Mouse (Mus musculus) heart, embryonic 10.5 days (tissue): ENCODE results near the gene Rdh19. TPM values are rescaled to one million over a fixed set of nuclear protein-coding genes. Genes with fewer than 3 reads are reported as not detected.
"Not testable (repeated sequence)": the region's sequence is repeated elsewhere in the genome, so short reads cannot be mapped to it uniquely, and the experiment has no call there.

Experiments used
- DNase-seq: peaks from one replicate; pipeline ENCODE4 v3.0.0-alpha.2; 2017; ENCODE audit warnings: low spot score
- H3K27ac ChIP-seq: fragments of 300-500 bp; sonication (generic); 2 replicates; pipeline ENCODE4 v1.5.1; 2016; ENCODE audit warnings: mild to moderate bottlenecking
- H3K27me3 ChIP-seq: fragments of 300-500 bp; sonication (generic); 2 replicates; pipeline ENCODE4 v1.6.1; 2016; ENCODE audit warnings: mild to moderate bottlenecking; ENCODE audit not compliant: poor library complexity, insufficient read depth, severe bottlenecking
- H3K36me3 ChIP-seq: fragments of 300-500 bp; sonication (generic); 2 replicates; pipeline ENCODE4 v1.6.1; 2016; ENCODE audit warnings: mild to moderate bottlenecking, moderate library complexity
- H3K4me1 ChIP-seq: fragments of 300-500 bp; sonication (generic); 2 replicates; pipeline ENCODE4 v1.6.1; 2016; ENCODE audit warnings: mild to moderate bottlenecking
- H3K4me3 ChIP-seq: fragments of 300-500 bp; sonication (generic); 2 replicates; pipeline ENCODE4 v1.5.1; 2016; ENCODE audit warnings: mild to moderate bottlenecking, moderate library complexity
- H3K9me3 ChIP-seq: fragments of 300-500 bp; sonication (generic); 2 replicates; pipeline ENCODE4 v1.6.1; 2016; ENCODE audit warnings: mild to moderate bottlenecking, moderate library complexity
- WGBS: fragments of 180-500 bp; shearing (Covaris S2); methylation state at CpG from one replicate; pipeline ENCODE4 v1.1.7; 2016; 5-methylcytosine and 5-hydroxymethylcytosine counted together
- polyA plus RNA-seq: library from polyadenylated mRNA; unstranded; fragments of >200 nt; fragmentation: Nextera tagmentation; extraction: Ambion mirVana; gene quantifications from 2 replicates; pipeline ENCODE4 v1.2.1, GENCODE M21; 2016

Rdh19 gene
- polyA plus RNA-seq, 1 experiment from 2014 or later: not detected

GRCm38 (mm10) chr10:127840776-127841175 is 9.0 kb upstream of the Rdh19 start:
- WGBS: 67% methylated on average over 2 of the region's 2 CpGs
- Histone ChIP-seq H3K36me3 (no peaks in the 10 kb centered on the region), H3K4me3 (no peak overlapping the region), H3K27ac (no peak overlapping the region), H3K9me3 (0 out of 2 replicates have a peak, but pooled peaks cover 3% of the 10 kb centered on the region), H3K4me1 (no peaks in the 10 kb centered on the region), H3K27me3 (no peaks in the 10 kb centered on the region)
- no peak for DNase-seq

- WGBS: 92% methylated on average over 5 of the region's 5 CpGs
- not testable (repeated sequence) for H3K36me3 ChIP-seq, H3K4me1 ChIP-seq, H3K4me3 ChIP-seq, DNase-seq, H3K9me3 ChIP-seq, H3K27me3 ChIP-seq, H3K27ac ChIP-seq
Observed at GRCm38 (mm10) chr10:127845945-127846344, 3.8 kb upstream of the Rdh19 start.

- DNase-seq: no peak
- no peaks in the 10 kb centered on the region for H3K4me1 ChIP-seq
- no peak overlapping the region for H3K4me3 ChIP-seq
- no peaks in the 10 kb centered on the region for H3K36me3 ChIP-seq
- 76% methylated on average over 1 of the region's 1 CpGs for WGBS
- no peak overlapping the region for H3K27ac ChIP-seq
- no peaks in the 10 kb centered on the region for H3K9me3 ChIP-seq
- H3K27me3 ChIP-seq: no peaks in the 10 kb centered on the region
Observed at GRCm38 (mm10) chr10:127848089-127848488, 1.6 kb upstream of the Rdh19 start.

- Histone ChIP-seq H3K4me3 (no peak overlapping the region), H3K27ac (no peak overlapping the region), H3K36me3 (no peaks in the 10 kb centered on the region), H3K27me3 (no peaks in the 10 kb centered on the region), H3K4me1 (no peaks in the 10 kb centered on the region), H3K9me3 (no peaks in the 10 kb centered on the region)
- DNase-seq: no peak
Observed at GRCm38 (mm10) chr10:127856376-127856775, 6.6 kb downstream of the Rdh19 start.

GRCm38 (mm10) chr10:127864931-127865330 is 15.2 kb downstream of the Rdh19 start:
- no peaks in the 10 kb centered on the region for H3K9me3 ChIP-seq
- no peaks in the 10 kb centered on the region for H3K36me3 ChIP-seq
- H3K27ac ChIP-seq: no peak overlapping the region
- no peak overlapping the region for H3K4me3 ChIP-seq
- no peaks in the 10 kb centered on the region for H3K27me3 ChIP-seq
- DNase-seq: no peak
- H3K4me1 ChIP-seq: no peaks in the 10 kb centered on the region

- Histone ChIP-seq H3K4me1 (no peaks in the 10 kb centered on the region), H3K27me3 (no peaks in the 10 kb centered on the region), H3K27ac (no peak within 1 kb of the TSS), H3K4me3 (no peak within 1 kb of the TSS), H3K36me3 (no peaks in the 10 kb centered on the region), H3K9me3 (no peaks in the 10 kb centered on the region)
- 71% methylated on average over 3 of the region's 3 CpGs for WGBS
- no peak for DNase-seq
Observed at GRCm38 (mm10) chr10:127866232-127866631, 16.5 kb downstream of the Rdh19 start, which contains the start of gene Rdh16f2. Rdh16f2 (plus strand) TSS chr10:127866474.

- Histone ChIP-seq H3K4me3 (no peak overlapping the region), H3K27ac (no peak overlapping the region), H3K36me3 (no peaks in the 10 kb centered on the region), H3K9me3 (no peaks in the 10 kb centered on the region), H3K27me3 (no peaks in the 10 kb centered on the region), H3K4me1 (peaks cover under 1% of the 10 kb centered on the region; the same call in 1 of the 2 replicates)
- WGBS: 76% methylated on average over 4 of the region's 4 CpGs
- no peak for DNase-seq
Observed at GRCm38 (mm10) chr10:127872484-127872883, 22.8 kb downstream of the Rdh19 start.

GRCm38 (mm10) chr10:127877681-127878080 is 28.0 kb downstream of the Rdh19 start:
- Histone ChIP-seq H3K4me1 (peaks cover 21% of the 10 kb centered on the region), H3K4me3 (no peak overlapping the region), H3K27ac (no peak overlapping the region), H3K27me3 (no peaks in the 10 kb centered on the region), H3K9me3 (no peaks in the 10 kb centered on the region), H3K36me3 (no peaks in the 10 kb centered on the region)
- 14% methylated on average over 2 of the region's 2 CpGs for WGBS
- no peak for DNase-seq

GRCm38 (mm10) chr10:127878262-127879057 is 28.7 kb downstream of the Rdh19 start:
- no peak overlapping the region for H3K27ac ChIP-seq
- H3K4me1 ChIP-seq: peaks cover 21% of the 10 kb centered on the region
- H3K9me3 ChIP-seq: no peaks in the 10 kb centered on the region
- 53% methylated on average over 3 of the region's 3 CpGs for WGBS
- H3K4me3 ChIP-seq: no peak overlapping the region
- no peaks in the 10 kb centered on the region for H3K27me3 ChIP-seq
- no peak for DNase-seq
- H3K36me3 ChIP-seq: no peaks in the 10 kb centered on the region

- no peaks in the 10 kb centered on the region for H3K27me3 ChIP-seq
- H3K4me3 ChIP-seq: no peak overlapping the region
- DNase-seq: no peak
- no peaks in the 10 kb centered on the region for H3K9me3 ChIP-seq
- peaks cover 21% of the 10 kb centered on the region for H3K4me1 ChIP-seq
- H3K27ac ChIP-seq: no peak overlapping the region
- 73% methylated on average over 3 of the region's 3 CpGs for WGBS
- no peaks in the 10 kb centered on the region for H3K36me3 ChIP-seq
Observed at GRCm38 (mm10) chr10:127879155-127879688, 29.5 kb downstream of the Rdh19 start.

- no peaks in the 10 kb centered on the region for H3K27me3 ChIP-seq
- H3K9me3 ChIP-seq: no peaks in the 10 kb centered on the region
- H3K27ac ChIP-seq: no peak overlapping the region
- H3K4me1 ChIP-seq: peaks cover 21% of the 10 kb centered on the region
- WGBS: 84% methylated on average over 4 of the region's 4 CpGs
- DNase-seq: no peak
- H3K36me3 ChIP-seq: no peaks in the 10 kb centered on the region
- no peak overlapping the region for H3K4me3 ChIP-seq
Observed at GRCm38 (mm10) chr10:127881041-127881440, 31.3 kb downstream of the Rdh19 start.

GRCm38 (mm10) chr10:127886551-127886950 is 36.8 kb downstream of the Rdh19 start:
- WGBS: 81% methylated on average over 1 of the region's 1 CpGs
- DNase-seq: no peak
- H3K4me1 ChIP-seq: peaks cover 7% of the 10 kb centered on the region; the same call in 1 of the 2 replicates

GRCm38 (mm10) chr10:127886971-127887370 is 37.2 kb downstream of the Rdh19 start:
- Histone ChIP-seq H3K4me3 (no peak overlapping the region), H3K9me3 (no peaks in the 10 kb centered on the region), H3K27ac (no peak overlapping the region), H3K27me3 (no peaks in the 10 kb centered on the region), H3K4me1 (peaks cover 7% of the 10 kb centered on the region; the same call in 1 of the 2 replicates), H3K36me3 (no peaks in the 10 kb centered on the region)
- no peak for DNase-seq
- WGBS: 79% methylated on average over 4 of the region's 4 CpGs

More at GRCm38 (mm10) chr10:127886551-127886950, 36.8 kb downstream of the Rdh19 start:
- Histone ChIP-seq H3K27me3 (no peaks in the 10 kb centered on the region), H3K36me3 (no peaks in the 10 kb centered on the region), H3K27ac (no peak overlapping the region), H3K4me3 (no peak overlapping the region), H3K9me3 (no peaks in the 10 kb centered on the region)
